Mouse (Mus musculus): Measurements from ENCODE around the gene Gpx1.

DNA sequence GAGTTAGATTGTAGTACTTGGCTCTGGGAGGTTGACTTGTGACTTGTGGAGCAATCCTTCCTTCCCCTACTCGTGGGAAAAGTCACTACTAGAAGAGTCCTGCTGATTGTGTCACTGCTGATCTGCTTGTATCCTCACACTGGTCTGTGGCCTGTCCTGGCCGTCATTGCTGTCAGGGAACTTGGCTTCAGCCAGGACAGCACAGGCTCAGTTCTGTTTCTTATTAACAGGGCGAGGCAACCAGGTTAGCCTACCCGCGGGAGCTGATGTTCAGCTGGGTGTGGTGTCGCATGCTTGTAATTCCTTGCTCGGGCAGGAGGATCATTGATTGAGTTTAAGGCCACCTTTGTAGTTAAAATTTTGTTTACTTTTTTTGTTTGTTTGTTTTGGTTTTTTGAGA is 46.3 kb downstream of the Gpx1 start:
- TF ChIP-seq CTCF (IDR thresholded peaks at IDR 0.05; ENCODE audit: borderline replicate concordance, extremely low read depth, insufficient read depth, insufficient read length) (no peak), POLR2A (IDR thresholded peaks at IDR 0.05; ENCODE audit: borderline replicate concordance, extremely low read depth, insufficient read depth, insufficient read length, poor library complexity, severe bottlenecking) (no peak)

Measured in brain, embryonic 14.5 days (tissue).